Mouse (Mus musculus) midbrain, embryonic 11.5 days (tissue): ENCODE results near the gene Kctd13. TPM values are rescaled to one million over a fixed set of nuclear protein-coding genes. Genes with fewer than 3 reads are reported as not detected.

ENCODE experiments used
- ATAC-seq: fragments of 200-750 bp; cut with Nextera tagmentation; 2 replicates; pipeline ENCODE4 v1.8.0; 2017; ENCODE audit warnings: moderate TSS enrichment, moderate library complexity; ENCODE audit not compliant: low FRiP score
- DNase-seq: peaks from one replicate; pipeline ENCODE4 v3.0.0; 2015; ENCODE audit warnings: low spot score; ENCODE audit errors: missing footprints
- H3K27ac ChIP-seq: fragments of 300-500 bp; sonication (generic); 2 replicates; pipeline ENCODE4 v1.5.1; 2014; ENCODE audit warnings: low read depth, low read length
- H3K27me3 ChIP-seq: fragments of 300-500 bp; sonication (generic); 2 replicates; pipeline ENCODE4 v1.6.1; 2014; ENCODE audit warnings: mild to moderate bottlenecking, low read length, moderate library complexity, mixed read lengths; ENCODE audit not compliant: control insufficient read depth, insufficient read depth
- H3K36me3 ChIP-seq: fragments of 300-500 bp; sonication (generic); 2 replicates; pipeline ENCODE4 v1.6.1; 2014; ENCODE audit warnings: mild to moderate bottlenecking, low read length, moderate library complexity, mixed read lengths; ENCODE audit not compliant: control insufficient read depth, insufficient read depth
- H3K4me1 ChIP-seq: fragments of 300-500 bp; sonication (generic); 2 replicates; pipeline ENCODE4 v1.6.1; 2014; ENCODE audit warnings: low read length; ENCODE audit not compliant: control insufficient read depth, insufficient read depth
- H3K4me2 ChIP-seq: fragments of 300-500 bp; sonication (generic); 2 replicates; pipeline ENCODE4 v1.6.1; 2014; ENCODE audit warnings: mild to moderate bottlenecking, moderate library complexity
- H3K4me3 ChIP-seq: fragments of 300-500 bp; sonication (generic); 2 replicates; pipeline ENCODE4 v1.5.1; 2014; ENCODE audit warnings: low read depth, low read length
- H3K9ac ChIP-seq: fragments of 300-500 bp; sonication (generic); 2 replicates; pipeline ENCODE4 v1.6.1; 2014; ENCODE audit warnings: low read length
- H3K9me3 ChIP-seq: fragments of 300-500 bp; sonication (generic); 2 replicates; pipeline ENCODE4 v1.6.1; 2016; ENCODE audit warnings: low read length; ENCODE audit not compliant: control insufficient read depth
- WGBS: fragments of 180-500 bp; shearing (Covaris S2); extraction: QIAGEN DNeasy Blood & Tissue Kit; methylation state at CpG from one replicate; pipeline ENCODE4 v1.1.7; 2014; 5-methylcytosine and 5-hydroxymethylcytosine counted together
- polyA plus RNA-seq: library from polyadenylated mRNA; unstranded; fragments of >200 nt; fragmentation: Nextera tagmentation; extraction: Ambion mirVana; gene quantifications from 2 replicates; pipeline ENCODE4 v1.2.1, GENCODE M21; 2014

Kctd13 gene
- polyA plus RNA-seq, 1 experiment from 2014 or later = 26.5 TPM

DNA sequence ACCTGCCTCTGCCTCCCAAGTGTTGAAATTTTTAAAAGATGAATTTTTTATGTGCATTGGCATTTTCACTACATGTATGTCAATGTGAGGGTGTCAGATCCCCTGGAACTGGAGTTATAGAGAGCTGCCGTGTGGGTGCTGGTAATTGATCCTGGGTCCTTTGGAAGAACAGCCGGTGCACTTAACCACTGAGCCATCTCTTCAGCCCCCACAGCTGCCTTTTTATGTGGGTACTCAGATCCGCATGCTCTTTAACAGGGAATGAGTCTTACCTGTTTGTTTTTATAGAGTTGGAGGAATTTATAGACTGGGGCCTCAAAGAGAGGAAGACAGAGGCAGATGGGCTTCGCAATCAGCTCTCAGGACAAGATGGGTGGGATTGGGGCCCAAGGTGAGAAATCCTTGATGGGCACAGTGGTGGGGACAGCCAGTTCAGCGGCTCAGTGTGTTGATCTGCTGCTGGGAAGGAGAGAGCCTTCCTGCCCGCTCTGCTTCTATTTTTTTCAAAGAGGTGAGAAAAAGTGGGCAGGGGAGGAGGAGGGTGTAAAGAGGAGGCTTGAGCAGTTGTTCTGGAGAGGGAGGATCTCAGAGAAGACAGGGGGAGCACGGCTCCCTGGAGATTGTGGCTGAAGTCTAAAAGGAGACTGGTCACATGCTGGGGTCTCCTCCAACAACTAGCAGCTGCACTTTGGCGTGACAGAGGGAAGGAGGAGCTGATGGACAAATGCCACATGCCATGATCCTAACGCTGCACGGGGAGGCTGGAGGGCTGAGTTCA lies 56.2 kb downstream of the Kctd13 start:
- no peak for ATAC-seq
- 61% methylated on average over 10 of the region's 10 CpGs for WGBS

DNA sequence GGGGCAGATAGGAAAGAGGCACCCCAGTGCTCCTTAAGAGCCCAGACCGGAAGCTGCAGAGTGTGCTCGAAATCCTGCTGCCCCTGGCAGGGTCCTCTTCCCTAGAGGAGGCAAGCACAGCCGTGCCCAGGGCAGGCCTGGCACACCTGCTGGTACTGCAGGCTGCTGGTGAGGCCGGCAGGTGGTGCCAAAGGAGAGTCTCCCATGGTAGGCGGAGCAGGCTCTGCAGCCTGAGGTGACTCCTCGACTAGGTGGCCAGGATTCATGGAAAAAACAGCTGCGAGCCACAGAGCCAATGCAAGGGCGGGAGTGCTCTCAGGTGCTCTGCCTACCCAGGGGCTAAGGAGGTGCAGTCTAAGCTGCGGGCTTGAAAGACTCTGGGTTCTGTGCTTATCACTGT lies 57.6 kb downstream of the Kctd13 start:
- H3K4me3 ChIP-seq = no peak overlapping the region
- no peaks in the 10 kb centered on the region for H3K36me3 ChIP-seq
- H3K4me1 ChIP-seq = no peaks in the 10 kb centered on the region
- H3K4me2 ChIP-seq = no peak overlapping the region
- no peak for DNase-seq
- no peak overlapping the region for H3K9ac ChIP-seq
- no peak overlapping the region for H3K27ac ChIP-seq
- no peaks in the 10 kb centered on the region for H3K27me3 ChIP-seq
- no peaks in the 10 kb centered on the region for H3K9me3 ChIP-seq
- no peak for ATAC-seq
- 51% methylated on average over 9 of the region's 9 CpGs for WGBS

More for the DNA sequence above, 56.2 kb downstream of the Kctd13 start:
- no peaks in the 10 kb centered on the region for H3K27me3 ChIP-seq
- H3K4me3 ChIP-seq = no peak overlapping the region
- H3K4me1 ChIP-seq = no peaks in the 10 kb centered on the region
- H3K4me2 ChIP-seq = no peak overlapping the region
- H3K9me3 ChIP-seq = no peaks in the 10 kb centered on the region
- H3K9ac ChIP-seq = no peak overlapping the region
- peaks cover 4% of the 10 kb centered on the region for H3K36me3 ChIP-seq
- H3K27ac ChIP-seq = no peak overlapping the region
- DNase-seq = no peak

DNA sequence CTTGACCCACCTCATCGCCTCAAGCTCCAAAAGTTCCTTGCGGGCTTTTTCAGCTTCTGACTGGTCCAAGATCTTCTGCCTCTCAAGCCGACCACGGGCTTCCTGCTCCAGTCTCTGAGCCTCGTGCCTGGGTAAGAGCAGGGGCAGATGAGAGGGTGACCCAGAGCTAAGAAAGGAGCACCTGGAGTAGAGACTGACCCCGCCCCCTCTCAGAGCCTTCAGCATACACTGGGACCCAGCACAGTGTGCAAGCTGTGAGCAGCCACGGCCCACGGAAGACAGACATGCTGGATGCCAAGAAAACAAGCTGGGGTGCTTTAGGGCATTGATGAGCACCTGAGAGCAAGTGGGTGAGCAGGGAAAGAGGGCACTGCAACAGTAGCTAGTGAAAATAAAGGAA lies 60.1 kb downstream of the Kctd13 start:
- H3K9ac ChIP-seq = no peak overlapping the region
- H3K4me3 ChIP-seq = no peak overlapping the region
- ATAC-seq = no peak

More for the DNA sequence above, 60.1 kb downstream of the Kctd13 start:
- Histone ChIP-seq H3K4me2 (no peak overlapping the region), H3K9me3 (no peaks in the 10 kb centered on the region), H3K27me3 (no peaks in the 10 kb centered on the region), H3K4me1 (no peaks in the 10 kb centered on the region), H3K36me3 (no peaks in the 10 kb centered on the region), H3K27ac (no peak overlapping the region)
- no peak for DNase-seq
- WGBS = 70% methylated on average over 8 of the region's 8 CpGs

Other genes starting within 250 kb of the Kctd13 start
- 158 and 180 TPM in 2 replicates for gene Bola2, start 233.5 kb upstream of the Kctd13 start, polyA plus RNA-seq
- 10.2 and 10.3 TPM in 2 replicates for gene Slx1b, start 233.1 kb upstream of the Kctd13 start, polyA plus RNA-seq
- gene Coro1a, start 221.1 kb upstream of the Kctd13 start, polyA plus RNA-seq = 46.2 TPM in 2 replicates
- gene Mapk3, start 169.3 kb upstream of the Kctd13 start, polyA plus RNA-seq = 41.0 and 45.2 TPM in 2 replicates
- gene Gdpd3, start 162.5 kb upstream of the Kctd13 start, polyA plus RNA-seq = 0.57 and 0.86 TPM in 2 replicates
- gene Ypel3, start 151.9 kb upstream of the Kctd13 start, polyA plus RNA-seq = 87.8 and 91.5 TPM in 2 replicates
- gene Tbx6, start 147.4 kb upstream of the Kctd13 start, polyA plus RNA-seq = 0.20 and 0.43 TPM in 2 replicates
- 335 and 336 TPM in 2 replicates for gene Ppp4c, start 136.4 kb upstream of the Kctd13 start, polyA plus RNA-seq
- gene Fam57b, start 131.2 kb upstream of the Kctd13 start, polyA plus RNA-seq = 10.5 and 11.1 TPM in 2 replicates
- not detected in 2 replicates for gene 4930451I11Rik, start 97.2 kb upstream of the Kctd13 start, polyA plus RNA-seq
- gene Doc2a, start 81.5 kb upstream of the Kctd13 start, polyA plus RNA-seq = 4.1 and 4.8 TPM in 2 replicates
- gene Hirip3, start 66.9 kb upstream of the Kctd13 start, polyA plus RNA-seq = 23.8 and 28.4 TPM in 2 replicates
- 92.6 and 99.7 TPM in 2 replicates for gene Ino80e, start 66.5 kb upstream of the Kctd13 start, polyA plus RNA-seq
- gene Taok2, start 44.2 kb upstream of the Kctd13 start, polyA plus RNA-seq = 25.7 and 27.2 TPM in 2 replicates
- 25.6 and 26.5 TPM in 2 replicates for gene Tmem219, start 6.0 kb upstream of the Kctd13 start, polyA plus RNA-seq
- 1.2 and 1.5 TPM in 2 replicates for gene Asphd1, start 20.7 kb downstream of the Kctd13 start, polyA plus RNA-seq
- gene Sez6l2, start 21.7 kb downstream of the Kctd13 start, polyA plus RNA-seq = 7.8 and 9.9 TPM in 2 replicates
- 66.4 and 67.4 TPM in 2 replicates for gene Cdipt, start 47.0 kb downstream of the Kctd13 start, polyA plus RNA-seq
- gene Cdiptos, start 47.2 kb downstream of the Kctd13 start, polyA plus RNA-seq = 1.3 and 1.4 TPM in 2 replicates
- 2.8 and 3.0 TPM in 2 replicates for gene Mvp, start 85.7 kb downstream of the Kctd13 start, polyA plus RNA-seq
- gene Pagr1b, start 87.6 kb downstream of the Kctd13 start, polyA plus RNA-seq = not detected in 2 replicates
- gene Pagr1a, start 88.5 kb downstream of the Kctd13 start, polyA plus RNA-seq = 59.0 and 70.6 TPM in 2 replicates
- 58.8 and 68.8 TPM in 2 replicates for gene Gm42742, start 92.2 kb downstream of the Kctd13 start, polyA plus RNA-seq
- gene Prrt2, start 92.3 kb downstream of the Kctd13 start, polyA plus RNA-seq = 2.6 and 4.0 TPM in 2 replicates
- 64.3 and 80.7 TPM in 2 replicates for gene Maz, start 98.2 kb downstream of the Kctd13 start, polyA plus RNA-seq
- gene Kif22, start 113.6 kb downstream of the Kctd13 start, polyA plus RNA-seq = 178 and 195 TPM in 2 replicates
- gene Zg16, start 158.4 kb downstream of the Kctd13 start, polyA plus RNA-seq = not detected in 2 replicates
- 1.3 and 1.7 TPM in 2 replicates for gene AI467606, start 162.5 kb downstream of the Kctd13 start, polyA plus RNA-seq
- gene Qprt, start 193.3 kb downstream of the Kctd13 start, polyA plus RNA-seq = 5.7 and 6.2 TPM in 2 replicates
- 0.19 TPM in 1 of 2 replicates, not detected in the other for gene Spn, start 208.9 kb downstream of the Kctd13 start, polyA plus RNA-seq